Mouse (Mus musculus) forebrain, embryonic 12.5 days (tissue): Measurements from ENCODE around the gene Hyal2. TPM values are rescaled to one million over a fixed set of nuclear protein-coding genes. Genes with fewer than 3 reads are reported as not detected.

Experiments used
- ATAC-seq: fragments of 200-750 bp; cut with Nextera tagmentation; 2 replicates; pipeline ENCODE4 v1.8.0; 2017; ENCODE audit warnings: moderate TSS enrichment; ENCODE audit not compliant: low FRiP score
- H3K27ac ChIP-seq: fragments of 300-500 bp; sonication (generic); 2 replicates; pipeline ENCODE4 v1.5.1; 2016; ENCODE audit warnings: mild to moderate bottlenecking
- H3K27me3 ChIP-seq: fragments of 300-500 bp; sonication (generic); 2 replicates; pipeline ENCODE4 v1.6.1; 2016; ENCODE audit warnings: mild to moderate bottlenecking
- H3K36me3 ChIP-seq: fragments of 300-500 bp; sonication (generic); replicated peaks from 2 replicates; pipeline ENCODE4 v1.6.1; 2016; ENCODE audit warnings: mild to moderate bottlenecking
- H3K4me1 ChIP-seq: fragments of 300-500 bp; sonication (generic); 2 replicates; pipeline ENCODE4 v1.6.1; 2016
- H3K4me2 ChIP-seq: fragments of 300-500 bp; sonication (generic); 2 replicates; pipeline ENCODE4 v1.6.1; 2016; ENCODE audit warnings: mild to moderate bottlenecking, moderate library complexity
- H3K4me3 ChIP-seq: fragments of 300-500 bp; sonication (generic); replicated peaks from 2 replicates; pipeline ENCODE4 v1.5.1; 2016; ENCODE audit warnings: mild to moderate bottlenecking
- H3K9ac ChIP-seq: fragments of 300-500 bp; sonication (generic); 2 replicates; pipeline ENCODE4 v1.6.1; 2016; ENCODE audit warnings: mild to moderate bottlenecking
- H3K9me3 ChIP-seq: fragments of 300-500 bp; sonication (generic); 2 replicates; pipeline ENCODE4 v1.6.1; 2016
- WGBS: fragments of 180-500 bp; shearing (Covaris S2); methylation state at CpG from one replicate; pipeline ENCODE4 v1.1.7; 2016; 5-methylcytosine and 5-hydroxymethylcytosine counted together
- polyA plus RNA-seq: library from polyadenylated mRNA; unstranded; fragments of >200 nt; fragmentation: Nextera tagmentation; extraction: Ambion mirVana; gene quantifications from 2 replicates; pipeline ENCODE4 v1.2.1, GENCODE M21; 2016

Gene Hyal2
- polyA plus RNA-seq, 1 experiment from 2014 or later: 108 TPM

- peak within 1 kb of the TSS; percentile 78 for H3K4me3 ChIP-seq
- H3K36me3 ChIP-seq: peaks cover 35% of the 10 kb centered on the region
- peak within 1 kb of the TSS; percentile 66 for H3K9ac ChIP-seq
- no peaks in the 10 kb centered on the region for H3K27me3 ChIP-seq
- 15% methylated on average over 46 of the region's 46 CpGs for WGBS
- H3K27ac ChIP-seq: no peak within 1 kb of the TSS
- peaks cover 14% of the 10 kb centered on the region for H3K4me1 ChIP-seq
- ATAC-seq: peak; percentile 97
- no peaks in the 10 kb centered on the region for H3K9me3 ChIP-seq
- peak within 1 kb of the TSS; percentile 85 for H3K4me2 ChIP-seq
Observed at GRCm38 (mm10) chr9:107586974-107587832, 19.5 kb downstream of the Hyal2 start, which contains the start of gene Ifrd2. Gene Ifrd2, plus strand, starts transcription at chr9:107587642.

- no peak for ATAC-seq
- Histone ChIP-seq H3K9me3 (no peaks in the 10 kb centered on the region), H3K27me3 (no peaks in the 10 kb centered on the region), H3K4me3 (peak overlapping the region; percentile 78), H3K27ac (no peak overlapping the region), H3K4me2 (peak overlapping the region; percentile 85), H3K4me1 (peaks cover 11% of the 10 kb centered on the region), H3K36me3 (peaks cover 42% of the 10 kb centered on the region), H3K9ac (peak overlapping the region; percentile 66)
- 7% methylated on average over 33 of the region's 33 CpGs for WGBS
Observed at GRCm38 (mm10) chr9:107587833-107588639, 20.3 kb downstream of the Hyal2 start.

GRCm38 (mm10) chr9:107590058-107590772 is 22.5 kb downstream of the Hyal2 start:
- Histone ChIP-seq H3K4me2 (no peak overlapping the region), H3K4me3 (no peak overlapping the region), H3K9ac (no peak overlapping the region), H3K36me3 (peaks cover 46% of the 10 kb centered on the region), H3K4me1 (peaks cover 11% of the 10 kb centered on the region), H3K27ac (no peak overlapping the region), H3K9me3 (no peaks in the 10 kb centered on the region), H3K27me3 (no peaks in the 10 kb centered on the region)
- 93% methylated on average over 25 of the region's 25 CpGs for WGBS
- no peak for ATAC-seq

- H3K4me1 ChIP-seq: peaks cover 11% of the 10 kb centered on the region
- H3K27ac ChIP-seq: no peak overlapping the region
- H3K36me3 ChIP-seq: peaks cover 46% of the 10 kb centered on the region
- no peaks in the 10 kb centered on the region for H3K27me3 ChIP-seq
- H3K4me2 ChIP-seq: no peak overlapping the region
- H3K9me3 ChIP-seq: no peaks in the 10 kb centered on the region
- no peak overlapping the region for H3K4me3 ChIP-seq
- WGBS: 96% methylated on average over 6 of the region's 6 CpGs
- no peak overlapping the region for H3K9ac ChIP-seq
- ATAC-seq: no peak
Observed at GRCm38 (mm10) chr9:107590773-107591060, 23.0 kb downstream of the Hyal2 start.

- ATAC-seq: no peak
- H3K9ac ChIP-seq: no peak overlapping the region
- H3K4me2 ChIP-seq: no peak overlapping the region
- H3K4me3 ChIP-seq: no peak overlapping the region
- H3K27ac ChIP-seq: no peak overlapping the region
- H3K9me3 ChIP-seq: no peaks in the 10 kb centered on the region
- H3K4me1 ChIP-seq: peaks cover 7% of the 10 kb centered on the region
- H3K27me3 ChIP-seq: no peaks in the 10 kb centered on the region
- H3K36me3 ChIP-seq: peaks cover 46% of the 10 kb centered on the region
- WGBS: 81% methylated on average over 11 of the region's 11 CpGs
Observed at GRCm38 (mm10) chr9:107593101-107593976, 25.6 kb downstream of the Hyal2 start.

GRCm38 (mm10) chr9:107594281-107595062 is 26.7 kb downstream of the Hyal2 start:
- H3K27me3 ChIP-seq: 0 out of 2 replicates have a peak, but pooled peaks cover 5% of the 10 kb centered on the region
- no peaks in the 10 kb centered on the region for H3K9me3 ChIP-seq
- H3K36me3 ChIP-seq: peaks cover 46% of the 10 kb centered on the region
- no peak overlapping the region for H3K4me3 ChIP-seq
- no peak overlapping the region for H3K9ac ChIP-seq
- WGBS: 78% methylated on average over 8 of the region's 8 CpGs
- H3K4me1 ChIP-seq: no peaks in the 10 kb centered on the region
- no peak overlapping the region for H3K4me2 ChIP-seq
- no peak overlapping the region for H3K27ac ChIP-seq
- no peak for ATAC-seq

GRCm38 (mm10) chr9:107596619-107597569 is 29.1 kb downstream of the Hyal2 start:
- Histone ChIP-seq H3K4me2 (no peak overlapping the region), H3K4me1 (no peaks in the 10 kb centered on the region), H3K4me3 (no peak overlapping the region), H3K27ac (no peak overlapping the region), H3K27me3 (peaks cover 8% of the 10 kb centered on the region; the same call in 1 of the 2 replicates), H3K36me3 (peaks cover 24% of the 10 kb centered on the region), H3K9ac (no peak overlapping the region), H3K9me3 (no peaks in the 10 kb centered on the region)
- no peak for ATAC-seq
- WGBS: 91% methylated on average over 11 of the region's 11 CpGs

GRCm38 (mm10) chr9:107598385-107598784 is 30.6 kb downstream of the Hyal2 start:
- ATAC-seq: no peak
- Histone ChIP-seq H3K27ac (no peak overlapping the region), H3K4me1 (peaks cover 7% of the 10 kb centered on the region), H3K4me2 (no peak overlapping the region), H3K9ac (no peak overlapping the region), H3K27me3 (peaks cover 8% of the 10 kb centered on the region; the same call in 1 of the 2 replicates), H3K4me3 (no peak overlapping the region), H3K9me3 (no peaks in the 10 kb centered on the region), H3K36me3 (peaks cover 9% of the 10 kb centered on the region)
- 90% methylated on average over 5 of the region's 5 CpGs for WGBS

GRCm38 (mm10) chr9:107599433-107599832 is 31.7 kb downstream of the Hyal2 start:
- Histone ChIP-seq H3K4me1 (peaks cover 10% of the 10 kb centered on the region), H3K27ac (no peak overlapping the region), H3K9me3 (no peaks in the 10 kb centered on the region), H3K9ac (no peak overlapping the region), H3K27me3 (peaks cover 8% of the 10 kb centered on the region; the same call in 1 of the 2 replicates), H3K36me3 (no peaks in the 10 kb centered on the region), H3K4me3 (no peak overlapping the region), H3K4me2 (no peak overlapping the region)
- WGBS: 91% methylated on average over 9 of the region's 9 CpGs
- no peak for ATAC-seq

- H3K4me2 ChIP-seq: no peak overlapping the region
- no peak overlapping the region for H3K4me3 ChIP-seq
- no peaks in the 10 kb centered on the region for H3K9me3 ChIP-seq
- WGBS: 72% methylated on average over 14 of the region's 14 CpGs
- H3K4me1 ChIP-seq: peaks cover 14% of the 10 kb centered on the region
- peaks cover 8% of the 10 kb centered on the region; the same call in 1 of the 2 replicates for H3K27me3 ChIP-seq
- no peaks in the 10 kb centered on the region for H3K36me3 ChIP-seq
- no peak for ATAC-seq
- no peak overlapping the region for H3K27ac ChIP-seq
- no peak overlapping the region; the same call in 1 of the 2 replicates for H3K9ac ChIP-seq
Observed at GRCm38 (mm10) chr9:107599842-107600241, 32.1 kb downstream of the Hyal2 start.
